Mouse (Mus musculus): Measurements from ENCODE around the gene Akt2. TPM values are rescaled to one million over a fixed set of nuclear protein-coding genes. Genes with fewer than 3 reads are reported as not detected.

Gene Akt2
- polyA plus RNA-seq (2017; shearing (Covaris generic)) = 99.9 TPM

DNA sequence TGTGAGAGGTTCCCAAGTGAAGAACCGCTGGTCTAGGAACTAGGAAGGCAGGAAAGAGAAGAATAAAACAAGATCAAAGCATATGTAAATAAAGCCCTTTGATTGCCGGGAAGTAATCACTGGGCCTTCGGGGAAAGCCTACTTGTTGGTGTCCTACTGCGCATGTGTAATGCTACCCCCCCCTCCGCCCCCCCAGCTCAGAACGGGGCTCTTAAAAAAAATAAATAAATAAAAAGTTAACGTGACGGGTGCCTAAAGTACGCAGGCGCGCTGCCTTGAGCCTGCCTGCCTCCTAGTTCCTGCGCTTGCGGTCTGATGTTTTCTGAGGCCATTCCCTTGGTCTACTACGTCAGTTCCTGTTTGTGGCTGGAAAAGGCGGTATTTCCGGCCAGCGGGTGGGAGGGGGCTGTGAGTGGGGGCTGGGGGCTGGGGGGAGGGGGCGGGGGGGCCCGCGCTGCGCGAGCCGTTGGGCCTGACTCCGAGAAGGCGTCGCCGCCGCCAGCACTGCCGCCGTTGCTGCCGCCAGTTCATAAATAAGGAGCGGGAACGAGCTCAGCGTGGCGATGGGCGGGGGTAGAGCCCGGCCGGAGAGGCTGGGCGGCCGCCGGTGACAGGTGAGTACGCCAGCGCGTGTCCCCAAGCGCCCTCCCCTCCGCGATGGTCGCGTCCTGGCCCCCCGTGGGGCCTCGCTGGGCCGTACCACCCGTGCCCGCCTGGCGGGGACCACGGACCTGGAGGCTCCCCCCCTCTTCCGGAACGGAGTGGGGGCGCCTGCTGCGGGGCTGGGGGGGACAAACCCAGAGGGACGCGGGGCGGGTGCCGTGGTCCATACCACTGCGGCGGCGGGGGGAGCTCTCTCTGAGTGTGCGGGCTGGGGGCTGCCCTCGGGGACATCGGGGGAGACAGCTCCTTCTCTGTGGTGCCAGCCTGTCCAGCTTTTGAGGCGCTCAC lies at the start of gene Akt2:
Gene Akt2, plus strand, starts transcription at position 287 of the 951 bp plus-strand sequence.

GRCm38 (mm10) chr7:27552931-27553513 lies 38.3 kb upstream of the Akt2 start, which contains the start of the genes Pld3 and 2310022A10Rik:
TSS of gene Pld3 (minus strand) at chr7:27553218.
TSS of gene 2310022A10Rik (plus strand) at chr7:27553233.

DNA sequence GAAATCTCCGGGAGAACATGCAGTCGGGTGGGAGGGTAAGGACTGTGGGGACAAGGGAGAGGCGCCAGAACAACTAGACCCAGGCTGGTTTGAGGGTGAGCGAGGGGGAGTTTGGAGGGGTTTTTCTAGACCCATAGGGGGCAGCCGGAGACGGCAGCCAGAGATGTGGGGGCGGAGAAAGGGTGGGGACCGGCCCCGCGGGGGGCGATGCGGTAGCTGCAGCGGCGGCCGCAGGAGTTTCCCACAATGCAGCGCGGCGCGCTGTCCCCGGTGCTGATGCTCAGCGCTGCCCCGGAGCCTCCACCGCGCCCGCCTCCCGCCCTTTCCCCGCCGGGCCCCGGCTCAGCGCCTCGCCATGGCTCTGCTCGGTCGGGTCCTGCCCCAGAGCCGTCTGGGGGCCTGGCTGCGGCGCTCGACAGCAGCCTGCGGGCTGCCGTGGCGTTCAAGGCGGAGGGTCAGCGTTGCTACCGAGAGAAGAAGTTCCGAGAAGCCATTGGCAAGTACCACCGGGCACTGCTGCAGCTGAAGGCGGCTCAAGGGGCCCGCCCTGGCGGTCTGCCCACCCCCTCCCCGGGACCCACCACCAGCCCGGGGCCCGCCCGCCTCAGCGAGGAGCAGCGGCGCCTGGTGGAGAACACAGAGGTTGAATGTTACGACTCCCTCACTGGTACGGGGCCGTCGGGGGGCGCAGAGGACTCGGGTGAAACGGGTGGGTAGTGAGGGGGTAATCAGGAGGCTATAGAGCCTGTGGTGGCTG lies 62.5 kb downstream of the Akt2 start, which contains the start of gene Ttc9b:
Gene Ttc9b, plus strand, starts transcription at position 235 of the 757 bp plus-strand sequence.

DNA sequence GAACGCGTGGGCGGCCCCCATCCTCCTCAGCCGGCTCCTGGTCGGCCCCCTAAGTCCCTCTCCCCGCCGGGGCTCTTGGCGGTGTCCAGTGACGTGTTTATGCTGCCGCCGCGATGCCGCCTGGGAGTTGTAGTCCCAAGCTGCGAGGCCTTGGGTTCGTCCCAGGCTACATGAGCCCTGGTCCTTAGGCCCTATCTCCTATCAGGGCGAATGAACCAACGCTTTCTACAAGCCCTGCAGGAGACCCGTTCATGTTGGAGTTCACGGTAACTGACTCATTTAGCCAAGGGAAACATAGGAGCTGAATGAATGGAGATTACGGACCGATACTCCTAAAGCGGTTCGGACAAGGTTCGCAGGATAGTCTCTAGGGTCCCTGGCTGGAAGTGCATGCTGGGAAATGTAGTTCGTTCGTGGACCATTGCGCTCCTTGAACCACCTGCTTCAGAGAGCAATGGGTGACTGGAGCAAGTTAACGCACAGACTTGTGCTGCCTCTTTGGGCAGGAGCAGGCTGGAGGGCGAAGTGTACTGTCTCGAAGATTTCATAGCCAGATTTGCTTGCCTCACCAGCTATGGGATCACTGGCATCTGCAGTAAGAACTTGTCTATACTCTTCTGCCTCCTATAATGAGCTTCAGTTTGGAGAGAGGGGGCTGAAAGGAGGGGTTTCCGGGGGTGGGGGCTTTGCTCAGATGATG lies 83.3 kb downstream of the Akt2 start, which contains the start of gene Map3k10:
Gene Map3k10, minus strand, starts transcription at position 77 of the 700 bp plus-strand sequence.

GRCm38 (mm10) chr7:27688815-27689612 lies 97.7 kb downstream of the Akt2 start, which contains the start of gene Zfp607b:
TSS of gene Zfp607b (plus strand) at chr7:27689340.

Other genes with a start within 250 kb of the Akt2 start
- gene Shkbp1, start 235.5 kb upstream of the Akt2 start, polyA plus RNA-seq (2017; shearing (Covaris generic)) = 56.3 TPM
- gene Gm20479, start 234.1 kb upstream of the Akt2 start, polyA plus RNA-seq (2017; shearing (Covaris generic)) = 1.1 TPM
- gene Sptbn4, start 143.9 kb upstream of the Akt2 start, polyA plus RNA-seq (2017; shearing (Covaris generic)) = not detected
- gene Blvrb, start 143.6 kb upstream of the Akt2 start, polyA plus RNA-seq (2017; shearing (Covaris generic)) = 5.3 TPM
- 21.2 TPM for gene Sertad3, start 117.8 kb upstream of the Akt2 start, polyA plus RNA-seq (2017; shearing (Covaris generic))
- 124 TPM for gene Sertad1, start 104.6 kb upstream of the Akt2 start, polyA plus RNA-seq (2017; shearing (Covaris generic))
- gene Prx, start 92.2 kb upstream of the Akt2 start, polyA plus RNA-seq (2017; shearing (Covaris generic)) = 0.20 TPM
- not detected for gene Hipk4, start 68.3 kb upstream of the Akt2 start, polyA plus RNA-seq (2017; shearing (Covaris generic))
- gene Pld3, start 38.3 kb upstream of the Akt2 start, polyA plus RNA-seq (2017; shearing (Covaris generic)) = 201 TPM
- 16.1 TPM for gene 2310022A10Rik, start 38.3 kb upstream of the Akt2 start, polyA plus RNA-seq (2017; shearing (Covaris generic))
- not detected for gene Ttc9b, start 62.4 kb downstream of the Akt2 start, polyA plus RNA-seq (2017; shearing (Covaris generic))
- gene Map3k10, start 83.0 kb downstream of the Akt2 start, polyA plus RNA-seq (2017; shearing (Covaris generic)) = 9.9 TPM
- 0.79 TPM for gene Zfp607b, start 97.8 kb downstream of the Akt2 start, polyA plus RNA-seq (2017; shearing (Covaris generic))
- 6.8 TPM for gene Zfp60, start 139.8 kb downstream of the Akt2 start, polyA plus RNA-seq (2017; shearing (Covaris generic))
- 1.2 TPM for gene Zfp626, start 215.6 kb downstream of the Akt2 start, polyA plus RNA-seq (2017; shearing (Covaris generic))
- 3.8 TPM for gene Zfp59, start 247.1 kb downstream of the Akt2 start, polyA plus RNA-seq (2017; shearing (Covaris generic))